Mouse (Mus musculus) ES-Bruce4 (cell line): ENCODE results near the gene Otoa.

ENCODE experiments used
- CTCF ChIP-seq: IDR thresholded peaks from one replicate; pipeline ENCODE4 v1.8.1; 2011; ENCODE audit warnings: low read depth, low read length
- EP300 ChIP-seq: IDR thresholded peaks from 2 replicates; pipeline ENCODE4 v1.6.1; 2011; ENCODE audit warnings: low read depth, low read length; ENCODE audit not compliant: insufficient read depth
- POLR2A ChIP-seq: IDR thresholded peaks from one replicate; pipeline ENCODE4 v1.8.1; 2011; ENCODE audit warnings: low read length; ENCODE audit not compliant: insufficient read depth

- TF ChIP-seq POLR2A, result no peak
- TF ChIP-seq CTCF, result no peak
- no peak for TF ChIP-seq EP300
Observed at GRCm38 (mm10) chr7:121111762-121112161, 30.3 kb downstream of the Otoa start.
